Mouse (Mus musculus) ovary, postnatal 14 days (tissue): ENCODE data around the gene Gbx1.

Experiments
- DNase-seq: peaks from one replicate; pipeline ENCODE4 v3.0.0; 2022; ENCODE audit warnings: low spot score

Gene Gbx1

DNA sequence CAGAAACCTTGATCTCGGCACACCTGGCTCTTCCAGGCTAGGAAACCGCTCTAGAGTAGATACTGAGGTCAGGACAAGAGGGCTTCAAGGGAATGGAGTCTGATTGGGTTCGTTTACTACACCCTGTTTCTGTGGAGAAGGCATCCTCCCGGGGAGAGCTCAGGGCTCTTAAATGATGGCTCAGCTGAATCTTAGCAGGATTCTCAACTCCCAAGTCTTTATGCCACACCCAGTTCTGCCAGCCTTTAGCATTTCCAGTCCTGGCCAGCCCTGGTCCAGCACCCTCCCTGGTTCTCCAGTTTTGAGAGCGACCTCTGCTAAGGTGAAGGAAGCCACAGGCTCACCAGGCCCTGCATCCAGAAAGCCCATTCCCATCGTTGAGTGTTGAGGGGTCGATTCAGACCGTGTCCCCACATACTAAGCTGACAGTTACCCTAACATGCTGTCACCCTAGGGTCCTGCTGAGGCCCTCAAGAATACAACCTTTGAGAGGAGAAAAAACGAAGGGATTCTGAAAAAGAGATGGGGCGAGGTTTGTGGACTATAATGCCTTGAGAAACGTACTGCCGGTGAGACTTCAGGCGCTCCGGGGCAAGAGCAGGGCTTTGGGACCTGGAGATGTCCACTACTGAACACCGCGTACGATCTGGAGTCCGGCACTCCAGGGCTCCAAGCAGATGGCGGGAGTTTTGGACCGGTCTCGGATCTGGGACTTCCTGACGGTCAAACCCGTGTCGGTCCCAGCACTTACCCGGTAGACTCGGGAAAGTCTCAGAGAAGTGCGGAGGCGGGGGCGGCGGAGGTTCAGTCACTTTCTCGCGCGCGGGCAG, 1.4 kb downstream of the Gbx1 start:
- no peak for DNase-seq

DNA sequence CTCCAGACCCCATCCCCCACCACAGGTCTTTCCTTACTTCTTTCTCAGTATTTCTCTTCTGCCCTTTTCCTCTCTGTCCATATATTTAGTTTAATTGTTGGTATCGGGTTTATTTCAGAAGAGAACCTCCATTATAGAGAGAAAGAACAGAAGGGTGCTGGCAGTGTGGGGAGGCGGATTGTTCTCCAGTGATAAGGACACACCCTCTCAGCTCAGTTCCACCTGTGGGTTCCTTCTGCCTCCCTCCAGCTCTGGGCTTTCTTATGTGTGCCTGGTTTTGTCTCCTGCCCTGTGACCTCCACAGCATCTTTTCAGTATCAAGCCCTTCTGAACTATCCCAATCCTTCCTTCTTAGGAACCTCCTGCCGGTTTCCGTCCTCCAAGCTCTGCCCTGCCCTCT, 2.5 kb downstream of the Gbx1 start:
- DNase-seq, result no peak

DNA sequence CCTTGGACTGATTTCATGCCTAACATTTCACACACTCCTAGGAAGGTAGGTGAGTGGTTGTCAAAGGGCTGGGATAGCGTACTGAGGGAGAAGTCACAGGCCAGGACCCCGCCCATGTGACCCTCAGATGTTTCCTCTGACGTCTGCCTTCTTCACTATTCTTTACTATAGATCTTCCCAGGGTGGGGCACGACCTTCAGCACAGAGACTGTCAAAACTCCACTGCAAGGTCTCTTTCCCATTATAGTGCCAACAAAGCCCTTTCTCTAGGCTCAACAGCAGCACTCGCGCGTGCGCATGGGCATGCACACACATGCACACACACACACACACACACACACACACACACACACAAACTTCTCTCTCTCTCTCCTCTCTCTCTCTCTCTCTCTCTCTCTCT, 3.2 kb downstream of the Gbx1 start:
- no peak for DNase-seq

DNA sequence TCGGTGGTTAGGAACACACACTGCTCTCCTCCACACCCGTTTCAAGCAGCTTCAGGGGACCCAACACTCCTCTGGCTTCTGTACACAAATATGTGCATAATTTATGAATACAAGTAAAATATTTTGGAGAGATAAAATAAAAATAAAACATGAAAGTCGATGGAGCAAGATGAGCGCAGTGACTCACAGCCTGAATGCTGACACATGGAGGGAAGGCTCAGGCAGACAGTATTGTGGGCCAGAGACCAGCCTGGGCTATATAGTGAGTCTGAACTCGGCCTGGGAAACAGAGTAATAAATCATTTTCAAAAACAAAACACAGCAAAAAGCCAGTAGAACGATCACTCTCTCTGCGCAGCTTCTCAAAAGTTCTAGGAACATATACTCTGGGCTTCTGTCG, 5.6 kb downstream of the Gbx1 start:
- DNase-seq, result no peak

DNA sequence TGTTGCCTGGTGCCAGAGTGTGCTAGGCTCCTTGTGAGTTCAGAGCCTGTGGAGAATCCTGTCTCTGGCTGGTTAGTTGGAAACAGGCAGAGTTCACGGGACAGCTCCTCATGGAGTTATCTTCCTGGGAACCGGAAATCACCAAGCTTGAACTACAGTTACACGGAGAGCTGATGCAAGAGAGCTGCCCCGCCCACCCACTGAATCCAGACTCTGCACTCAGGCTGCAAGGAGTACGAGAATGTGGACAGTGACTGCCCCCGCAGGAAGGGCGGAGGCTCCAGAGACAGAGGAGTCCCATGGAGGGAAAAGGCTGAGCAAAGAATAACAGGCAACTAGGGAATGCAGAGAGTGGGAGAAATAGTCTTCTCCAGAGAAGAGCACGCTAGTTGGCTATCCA, 14.7 kb downstream of the Gbx1 start:
- peak; percentile 34 for DNase-seq

DNA sequence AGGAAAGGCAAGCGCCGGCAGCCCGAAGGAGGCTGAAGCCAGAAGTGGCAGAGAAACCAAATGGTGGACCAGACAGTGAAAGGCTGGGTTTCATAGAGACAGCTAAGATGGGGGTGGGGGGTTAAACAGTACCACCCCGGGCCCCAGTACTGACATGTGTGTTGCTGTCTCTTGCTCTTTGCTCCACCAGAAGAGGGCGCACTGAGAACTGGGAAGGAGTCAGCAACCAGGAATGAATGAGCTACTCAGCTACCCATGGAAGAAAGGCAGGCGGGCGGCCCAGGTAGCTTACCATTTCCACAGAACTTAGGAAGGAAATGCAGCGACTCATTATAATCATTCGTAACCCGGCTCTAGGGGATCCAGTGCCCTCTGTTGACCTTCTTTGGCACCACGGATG, 16.4 kb downstream of the Gbx1 start:
- DNase-seq, result no peak

DNA sequence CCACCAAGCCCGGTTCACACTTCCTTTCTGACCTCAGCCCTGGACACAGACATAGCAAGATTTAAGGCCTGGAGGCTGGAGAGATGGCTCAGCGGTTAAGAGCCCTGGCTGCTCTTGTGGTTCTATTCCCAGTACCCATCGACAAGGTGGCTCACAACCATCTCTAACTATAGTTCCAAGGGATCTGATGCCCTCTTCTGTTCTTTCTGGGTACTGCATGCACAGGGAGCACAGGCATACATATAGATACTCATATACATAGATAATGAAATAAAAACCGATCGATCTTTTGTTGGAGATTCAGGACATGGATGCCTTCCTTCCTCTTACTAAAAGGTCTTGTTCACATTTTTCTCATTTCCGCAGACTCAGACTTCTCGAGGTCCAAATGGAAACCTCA, 18.6 kb downstream of the Gbx1 start:
- DNase-seq, result no peak

DNA sequence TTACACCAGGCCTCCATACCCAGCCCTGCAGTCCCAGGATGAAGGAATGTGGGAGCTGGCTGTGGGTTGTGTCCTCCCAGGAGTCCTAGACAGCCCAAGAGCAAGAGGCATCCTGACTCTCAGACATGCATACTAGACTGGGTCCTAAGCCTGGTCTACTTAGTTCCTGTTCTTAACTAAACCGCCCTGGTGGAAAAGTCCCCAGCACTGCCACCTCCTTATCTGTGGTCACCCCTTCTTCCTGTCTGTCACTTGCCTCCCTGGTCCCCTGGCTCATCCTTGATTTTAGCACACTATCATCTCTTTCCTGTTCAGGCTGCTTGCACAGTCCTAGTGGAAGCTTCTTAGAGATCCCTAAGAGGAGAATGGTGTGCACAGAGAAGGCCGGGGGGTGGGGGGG, 21.5 kb downstream of the Gbx1 start:
- DNase-seq, result no peak

DNA sequence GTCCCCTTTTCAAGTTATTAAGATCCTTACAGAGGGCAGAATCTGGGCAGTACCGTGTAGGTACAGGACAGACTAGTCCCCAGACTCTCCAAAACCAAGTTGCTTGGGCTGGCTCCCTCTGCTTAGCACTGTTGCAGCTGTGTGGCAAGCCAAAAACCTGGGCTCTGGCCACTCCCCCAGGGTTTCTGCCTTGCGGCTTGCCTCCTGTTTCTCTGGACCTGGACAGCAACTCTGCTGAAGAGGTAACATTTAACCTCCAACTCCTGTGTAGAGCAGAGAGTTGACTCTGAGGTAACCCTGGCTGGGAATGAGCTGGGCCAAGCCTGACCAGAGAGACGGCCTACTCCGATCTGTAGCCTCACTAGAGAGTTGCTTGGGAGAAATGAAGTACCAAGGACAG, 24.2 kb downstream of the Gbx1 start:
- DNase-seq, result no peak

DNA sequence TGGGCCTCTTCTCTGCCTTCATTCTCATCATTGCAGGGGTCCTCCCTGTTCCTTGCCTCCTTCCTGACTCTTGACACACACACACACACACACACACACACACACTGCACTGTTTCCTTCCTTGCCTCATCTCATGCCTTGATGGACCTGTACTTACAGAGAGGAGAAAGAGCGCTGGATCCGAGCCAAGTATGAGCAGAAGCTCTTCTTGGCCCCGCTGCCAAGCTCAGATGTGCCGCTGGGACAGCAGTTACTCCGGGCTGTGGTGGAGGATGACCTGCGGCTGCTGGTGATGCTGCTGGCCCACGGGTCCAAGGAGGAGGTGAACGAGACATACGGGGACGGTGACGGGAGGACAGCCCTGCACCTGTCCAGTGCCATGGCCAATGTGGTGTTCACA, 26.2 kb downstream of the Gbx1 start:
- DNase-seq, result no peak

DNA sequence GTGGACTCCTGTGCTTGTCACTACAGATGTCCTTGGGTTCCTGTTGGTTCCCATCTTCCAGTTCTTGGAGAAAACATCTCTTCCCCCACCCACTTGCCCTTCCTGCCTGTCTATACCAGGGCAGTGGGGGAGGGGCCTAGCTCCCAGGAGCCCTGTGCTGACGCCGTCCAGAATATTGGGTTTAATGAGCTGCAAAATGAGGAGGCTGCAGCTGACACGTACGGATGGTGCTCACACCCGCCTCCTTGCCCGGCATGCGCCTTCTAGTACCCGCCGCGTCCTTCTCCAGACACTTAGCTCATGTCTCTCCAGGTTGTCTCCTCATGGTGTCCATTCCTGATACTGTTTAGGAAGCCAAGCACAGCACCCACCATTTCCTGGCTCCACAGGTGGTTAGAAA, 27.9 kb downstream of the Gbx1 start:
- no peak for DNase-seq

DNA sequence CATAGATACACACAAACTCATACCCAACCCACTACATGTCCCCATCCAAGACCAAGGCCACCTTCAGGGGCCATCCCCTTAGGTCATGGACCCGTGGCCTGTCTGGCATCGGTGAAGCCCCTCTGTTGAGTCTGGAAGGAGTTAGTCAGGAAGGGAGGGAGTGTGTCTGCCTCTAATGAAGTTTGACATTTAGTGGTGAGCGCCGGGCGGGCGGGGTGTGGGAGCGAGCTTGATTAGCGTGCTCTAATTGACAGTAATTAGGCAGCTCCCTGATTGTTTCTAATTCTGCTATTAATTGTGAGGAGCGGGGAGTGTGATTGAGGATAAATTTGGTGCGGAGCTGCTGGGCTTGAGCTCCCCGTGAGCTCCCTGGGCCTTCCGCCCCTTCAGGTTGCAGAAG, 29.5 kb downstream of the Gbx1 start:
- DNase-seq, result no peak

DNA sequence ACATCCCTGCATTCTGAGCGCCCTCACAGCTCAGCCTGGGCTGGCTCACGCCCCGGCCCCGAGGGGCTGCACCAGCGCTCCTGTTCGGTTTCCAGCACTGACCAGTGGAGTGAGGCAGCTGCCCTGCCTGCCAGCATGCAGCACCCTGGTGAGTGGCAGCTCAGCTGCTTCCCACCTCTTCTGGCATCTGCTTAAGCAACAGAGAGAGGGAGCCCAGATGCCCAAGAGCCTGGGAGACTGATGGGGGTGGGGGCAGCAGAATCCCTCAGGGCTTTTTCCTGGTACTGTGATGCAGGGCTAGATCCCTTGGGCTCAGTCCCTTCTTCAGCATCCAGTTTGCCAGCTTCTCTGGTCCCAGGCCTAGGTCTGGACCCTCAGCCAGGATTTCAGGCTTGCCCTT, 30.2 kb downstream of the Gbx1 start:
- DNase-seq, result no peak

DNA sequence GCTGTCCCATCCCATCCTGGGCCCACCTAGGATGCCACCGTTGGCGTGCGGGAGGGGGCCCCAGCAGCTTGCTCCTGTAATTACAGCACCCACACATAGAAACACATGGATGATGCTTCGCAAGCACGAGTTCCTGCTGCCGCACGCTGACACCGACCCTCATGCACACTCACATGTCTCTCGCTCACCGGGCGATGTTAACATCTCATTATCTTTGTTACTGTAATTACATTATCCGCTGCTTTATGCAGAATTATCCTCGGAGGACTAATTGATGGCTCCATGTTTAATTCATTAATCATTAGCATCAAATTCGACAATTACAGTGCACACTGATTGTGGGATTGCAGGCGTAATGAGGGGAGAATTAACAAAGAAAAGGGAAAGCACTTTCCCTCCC, 32.0 kb downstream of the Gbx1 start:
- no peak for DNase-seq

DNA sequence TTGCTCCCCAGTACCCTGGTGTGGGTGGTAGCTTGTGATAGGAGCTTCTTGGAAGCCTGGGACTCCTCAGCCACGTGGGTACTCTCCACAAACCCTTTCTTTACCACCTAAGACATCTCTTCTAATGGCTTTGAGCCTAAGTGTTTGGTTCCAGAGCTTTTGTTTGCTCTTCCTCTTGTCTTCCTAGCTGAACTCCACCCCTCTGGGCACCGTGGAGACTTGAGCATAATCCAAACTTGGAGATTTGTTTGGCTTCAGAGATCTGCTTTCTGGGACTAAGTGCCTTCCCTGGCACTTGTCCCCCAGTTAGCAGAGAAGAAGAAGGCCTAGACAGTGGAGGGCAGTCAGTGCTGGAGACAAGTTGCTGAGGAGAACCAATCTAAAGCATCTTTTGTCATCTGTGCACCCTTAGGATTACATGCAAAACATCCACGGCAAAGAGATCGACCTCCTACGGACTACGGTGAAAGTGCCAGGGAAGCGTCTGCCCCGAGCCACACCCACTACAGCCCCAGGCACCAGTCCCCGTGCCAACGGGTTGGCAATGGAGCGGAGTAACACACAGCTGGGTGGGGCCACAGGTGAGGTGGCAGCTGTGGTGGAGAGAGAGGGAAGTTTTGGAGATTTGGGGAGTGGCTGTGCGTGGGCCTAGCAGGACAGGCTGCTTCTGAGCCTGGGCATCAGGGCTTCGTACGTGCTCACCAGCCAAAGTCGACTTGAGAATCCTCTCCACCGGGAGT, 34.3 kb downstream of the Gbx1 start:
- no peak for DNase-seq

DNA sequence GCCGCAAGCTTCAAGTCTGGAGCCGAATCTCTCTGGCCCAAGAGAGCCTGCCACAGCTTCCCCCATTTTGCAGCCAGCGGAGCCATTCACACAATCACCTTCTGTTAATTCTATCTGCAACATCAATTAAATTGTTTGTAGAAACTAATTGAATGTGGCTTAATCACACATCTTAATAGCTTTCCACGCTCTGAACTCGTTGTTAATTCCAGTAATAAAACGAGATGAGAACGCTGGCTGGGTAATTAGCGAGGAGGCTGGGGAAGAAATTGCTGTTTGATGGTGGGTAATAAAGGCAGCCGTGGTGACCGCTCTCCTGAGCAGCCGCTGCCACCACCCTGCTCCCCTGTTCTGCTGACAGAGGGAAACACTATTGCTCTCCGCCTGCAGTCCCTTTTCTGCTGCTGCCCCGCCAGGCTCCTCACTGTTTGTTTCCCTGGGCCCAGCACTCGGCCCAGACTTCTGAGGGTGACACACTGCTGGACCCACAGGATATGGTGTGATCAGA, 36.5 kb downstream of the Gbx1 start:
- no peak for DNase-seq

DNA sequence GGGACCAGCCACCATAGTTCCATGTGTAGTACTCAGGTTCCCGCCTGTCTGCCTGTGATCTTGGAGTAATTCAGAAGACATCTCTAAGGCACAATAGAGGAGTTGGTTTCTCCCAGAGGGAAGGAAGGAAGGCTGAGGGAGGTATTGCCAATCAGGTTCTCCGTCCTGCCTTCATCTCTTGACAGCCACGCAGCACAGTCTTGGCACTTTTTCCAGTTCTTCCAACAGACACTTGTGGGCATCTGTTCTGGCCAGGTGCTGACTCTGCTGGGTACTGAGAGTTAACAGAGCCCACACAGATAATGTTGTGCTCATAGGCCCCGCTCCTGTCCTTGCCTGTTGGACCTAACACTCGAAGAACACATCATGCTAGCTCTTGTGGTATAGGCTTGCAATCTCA, 40.3 kb downstream of the Gbx1 start:
- DNase-seq, result no peak

DNA sequence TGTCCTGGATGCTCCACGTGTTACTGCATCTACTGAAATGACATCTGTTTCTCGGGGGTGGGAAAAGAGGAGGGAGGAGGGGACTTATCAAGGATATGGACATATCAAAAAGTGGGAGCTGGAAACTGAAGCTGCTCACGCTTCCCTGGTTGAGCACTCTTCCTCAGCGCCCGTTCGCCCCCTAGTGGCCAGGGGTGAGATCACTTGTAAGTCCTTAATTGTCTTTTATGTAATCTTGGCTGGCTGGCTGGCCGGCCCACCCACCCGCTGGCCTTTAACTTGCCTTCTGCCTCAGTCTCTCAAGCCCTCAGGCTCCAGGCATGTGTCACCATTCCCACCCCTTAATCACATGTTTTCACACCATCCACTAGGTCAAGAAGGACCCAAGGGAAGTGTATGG, 40.9 kb downstream of the Gbx1 start:
- peak; percentile 86 for DNase-seq

DNA sequence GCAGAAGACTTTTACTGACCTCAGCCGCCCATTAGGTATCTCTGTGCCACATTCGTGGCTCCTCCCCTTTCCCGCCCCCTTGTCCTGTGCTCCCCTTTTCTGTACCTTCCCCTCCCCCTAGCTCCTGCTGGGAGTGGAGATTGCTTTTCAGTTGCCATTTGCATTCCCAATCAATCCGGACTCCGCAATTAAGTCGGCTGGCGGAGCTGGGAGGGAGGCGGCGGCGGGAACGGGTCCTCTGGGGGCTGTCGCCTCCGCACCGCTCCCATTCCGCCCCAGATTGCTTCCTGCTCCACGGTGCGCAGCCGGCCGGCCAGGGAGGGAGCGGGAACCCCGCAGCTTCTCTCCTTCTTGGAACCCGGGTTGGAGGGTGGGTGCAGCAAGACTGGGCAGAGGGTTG, 42.0 kb downstream of the Gbx1 start:
- no peak for DNase-seq

DNA sequence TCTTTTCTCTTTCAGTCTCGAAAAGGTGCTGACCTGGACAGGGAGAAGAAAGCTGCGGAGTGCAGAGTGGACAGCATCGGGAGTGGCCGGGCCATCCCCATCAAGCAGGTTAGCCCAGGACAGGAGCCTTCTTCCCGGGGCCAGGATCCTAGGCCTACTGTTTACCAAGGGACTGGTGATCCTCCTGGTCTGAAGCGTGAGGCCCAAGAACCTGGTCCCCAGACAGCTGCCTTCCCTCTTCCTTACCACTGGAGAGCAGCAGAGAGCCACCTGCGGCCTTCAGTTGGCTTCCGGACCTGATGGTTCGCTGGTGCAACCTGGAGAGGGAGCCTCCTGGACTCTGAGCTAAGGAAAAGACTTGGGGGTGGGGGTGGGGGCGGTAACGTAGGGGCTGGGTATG, 43.7 kb downstream of the Gbx1 start:
- peak; percentile 62 for DNase-seq

DNA sequence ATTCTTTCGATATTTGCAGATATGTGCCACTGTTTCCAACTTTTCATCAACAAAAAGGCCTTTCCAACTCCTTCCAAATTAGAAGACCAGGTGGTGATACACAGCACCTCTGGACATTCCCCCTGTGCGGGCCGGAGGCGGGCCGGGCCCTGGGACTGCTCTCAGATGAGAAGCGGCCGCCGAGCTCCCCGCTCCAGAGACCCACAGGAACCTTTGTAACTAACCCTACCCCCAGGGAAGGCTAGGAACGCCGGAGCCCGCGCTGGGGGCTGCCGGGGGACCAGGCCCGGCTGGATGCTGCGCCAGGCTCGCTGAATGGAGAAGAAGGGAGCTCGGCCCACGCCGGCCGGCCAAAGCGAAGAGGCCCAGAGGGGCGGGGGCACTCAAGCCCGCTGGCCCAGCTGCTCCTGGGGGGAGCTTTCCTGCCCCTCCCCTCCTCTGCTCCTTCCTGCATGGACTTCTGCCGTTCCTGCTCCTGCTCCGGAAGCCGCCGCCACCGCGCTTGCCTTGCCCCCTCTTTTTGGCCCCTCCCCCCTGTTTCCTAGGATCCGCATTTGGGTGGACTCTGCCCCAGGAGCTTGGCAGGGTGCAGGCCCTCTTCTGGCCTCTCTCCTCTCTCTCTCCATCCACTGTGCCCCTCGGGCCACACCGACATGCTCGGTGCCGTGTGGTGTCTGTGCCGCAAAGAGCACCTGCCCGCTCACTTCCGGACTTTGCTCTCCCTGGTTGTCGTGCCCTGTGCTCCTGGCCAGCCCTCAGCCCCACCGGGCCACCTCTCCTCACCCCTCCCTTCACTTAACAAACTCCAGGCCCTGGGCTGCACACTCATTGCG, 44.5 kb downstream of the Gbx1 start:
- no peak for DNase-seq

DNA sequence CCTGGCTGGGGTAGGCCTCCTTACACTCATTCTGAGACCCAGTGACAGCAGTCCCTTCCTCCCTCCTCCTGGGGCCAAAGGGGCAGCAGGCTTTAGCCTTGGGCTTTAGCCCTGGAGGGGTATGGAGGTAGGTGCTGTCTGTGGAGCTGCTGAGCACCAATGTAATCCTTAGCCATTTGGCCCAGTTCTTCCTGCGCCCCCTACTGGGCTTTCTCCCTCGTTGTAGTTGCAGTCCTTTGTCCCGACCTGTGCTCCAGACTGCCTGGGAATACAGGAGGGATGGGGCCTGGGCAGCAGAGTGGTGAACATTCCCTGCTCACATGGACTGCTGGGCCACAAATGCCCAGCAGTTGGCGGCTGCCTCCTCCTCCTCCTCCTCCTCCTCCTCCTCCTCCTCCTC, 45.4 kb downstream of the Gbx1 start:
- DNase-seq, result peak; percentile 57

DNA sequence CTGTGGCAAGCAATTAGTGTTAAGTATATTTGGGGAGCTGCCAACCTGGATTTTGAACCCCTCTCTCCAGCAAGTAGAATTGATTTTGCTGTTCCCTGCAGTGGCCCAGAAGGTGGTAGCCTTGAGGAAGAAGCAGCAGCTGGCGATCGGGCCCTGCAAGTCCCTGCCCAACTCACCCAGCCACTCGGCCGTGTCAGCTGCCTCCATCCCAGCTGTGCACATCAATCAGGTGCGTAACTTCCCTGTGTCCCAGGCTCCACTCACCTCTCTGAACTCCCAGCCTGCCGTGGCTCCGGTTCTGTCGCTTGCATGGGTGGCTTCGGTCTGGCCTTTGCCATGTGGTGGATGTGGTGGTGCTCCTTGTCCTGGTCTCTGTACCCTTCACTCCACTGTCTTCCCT, 49.1 kb downstream of the Gbx1 start:
- no peak for DNase-seq
